Mouse (Mus musculus) lung, embryonic 15.5 days (tissue): ENCODE measurements at regions not wholly inside any gene's neighbourhood (a gene's known extent, or its start where the extent isn't known, plus 50 kb on each side); places are given as distances from the start of the nearest gene placed in this dataset.

Experiments used
- ATAC-seq: fragments of 200-750 bp; cut with Nextera tagmentation; 2 replicates; pipeline ENCODE4 v1.8.0; 2017; ENCODE audit warnings: moderate number of reproducible peaks, borderline replicate concordance; ENCODE audit not compliant: low FRiP score, low TSS enrichment; ENCODE audit errors: extremely low read depth
- H3K27ac ChIP-seq: fragments of 300-500 bp; sonication (generic); 2 replicates; pipeline ENCODE4 v1.5.1; 2015; ENCODE audit warnings: moderate library complexity, mild to moderate bottlenecking, inconsistent platforms
- H3K27me3 ChIP-seq: fragments of 300-500 bp; sonication (generic); 2 replicates; pipeline ENCODE4 v1.6.1; 2015; ENCODE audit warnings: inconsistent platforms
- H3K36me3 ChIP-seq: fragments of 300-500 bp; sonication (generic); 2 replicates; pipeline ENCODE4 v1.6.1; 2015; ENCODE audit warnings: inconsistent platforms
- H3K4me1 ChIP-seq: fragments of 300-500 bp; sonication (generic); 2 replicates; pipeline ENCODE4 v1.6.1; 2015; ENCODE audit warnings: inconsistent platforms
- H3K4me2 ChIP-seq: fragments of 300-500 bp; sonication (generic); 2 replicates; pipeline ENCODE4 v1.6.1; 2015; ENCODE audit warnings: inconsistent platforms, mild to moderate bottlenecking, moderate library complexity
- H3K4me3 ChIP-seq: fragments of 300-500 bp; sonication (generic); 2 replicates; pipeline ENCODE4 v1.5.1; 2015; ENCODE audit warnings: mild to moderate bottlenecking, inconsistent platforms
- H3K9ac ChIP-seq: fragments of 300-500 bp; sonication (generic); 2 replicates; pipeline ENCODE4 v1.6.1; 2015; ENCODE audit warnings: inconsistent platforms
- H3K9me3 ChIP-seq: fragments of 300-500 bp; sonication (generic); 2 replicates; pipeline ENCODE4 v1.6.1; 2016; ENCODE audit warnings: inconsistent platforms
- WGBS: fragments of 180-500 bp; shearing (Covaris S2); methylation state at CpG from one replicate; pipeline ENCODE4 v1.1.7; 2015; 5-methylcytosine and 5-hydroxymethylcytosine counted together

GRCm38 (mm10) chr10:45811882-45812281, 234.3 kb downstream of the Hace1 start:
- Histone ChIP-seq H3K27ac (no peak overlapping the region), H3K27me3 (no peaks in the 10 kb centered on the region), H3K4me2 (no peak overlapping the region), H3K4me1 (no peaks in the 10 kb centered on the region), H3K36me3 (no peaks in the 10 kb centered on the region), H3K9ac (no peak overlapping the region), H3K9me3 (no peaks in the 10 kb centered on the region), H3K4me3 (no peak overlapping the region)
- WGBS: 49% methylated on average over 6 of the region's 6 CpGs
- no peak for ATAC-seq

- Histone ChIP-seq H3K9me3 (no peaks in the 10 kb centered on the region), H3K9ac (no peak overlapping the region), H3K4me2 (no peak overlapping the region), H3K4me3 (no peak overlapping the region), H3K27ac (no peak overlapping the region), H3K4me1 (no peaks in the 10 kb centered on the region), H3K27me3 (no peaks in the 10 kb centered on the region), H3K36me3 (no peaks in the 10 kb centered on the region)
- 69% methylated on average over 2 of the region's 2 CpGs for WGBS
- ATAC-seq: no peak
These were observed 236.2 kb downstream of the Hace1 start for GRCm38 (mm10) chr10:45813804-45814203.

- no peak overlapping the region for H3K27ac ChIP-seq
- H3K27me3 ChIP-seq: no peaks in the 10 kb centered on the region
- 82% methylated on average over 4 of the region's 4 CpGs for WGBS
- H3K4me1 ChIP-seq: no peaks in the 10 kb centered on the region
- no peaks in the 10 kb centered on the region for H3K9me3 ChIP-seq
- no peak overlapping the region for H3K9ac ChIP-seq
- ATAC-seq: no peak
- H3K4me3 ChIP-seq: no peak overlapping the region
- no peaks in the 10 kb centered on the region for H3K36me3 ChIP-seq
- no peak overlapping the region for H3K4me2 ChIP-seq
These were observed 239.1 kb downstream of the Hace1 start for GRCm38 (mm10) chr10:45816679-45817078.

GRCm38 (mm10) chr10:45820986-45821655, 243.5 kb downstream of the Hace1 start:
- Histone ChIP-seq H3K27ac (no peak overlapping the region), H3K4me2 (no peak overlapping the region), H3K36me3 (no peaks in the 10 kb centered on the region), H3K27me3 (no peaks in the 10 kb centered on the region), H3K9ac (no peak overlapping the region), H3K4me1 (no peaks in the 10 kb centered on the region), H3K9me3 (no peaks in the 10 kb centered on the region), H3K4me3 (no peak overlapping the region)
- WGBS: 32% methylated on average over 8 of the region's 8 CpGs
- no peak for ATAC-seq

DNA sequence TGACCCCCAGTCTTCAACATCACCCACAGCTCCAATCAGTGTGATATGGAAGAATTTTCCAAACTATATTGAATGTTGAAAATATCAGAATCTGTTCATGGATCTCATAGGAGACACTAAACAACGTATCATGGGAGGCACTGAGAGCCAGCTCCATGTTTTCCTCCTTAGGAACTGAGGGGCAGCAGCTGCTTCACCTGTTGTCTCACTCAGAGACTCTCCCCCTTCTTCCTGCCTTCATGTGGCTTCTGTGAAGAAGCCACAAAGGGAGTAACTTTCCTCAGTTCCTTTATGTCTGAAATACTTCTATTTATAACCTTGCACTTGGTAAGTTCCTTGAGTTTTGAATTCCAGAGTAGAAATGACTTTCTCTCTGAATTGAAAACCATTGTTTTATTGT, 244.6 kb downstream of the Hace1 start:
- WGBS: 85% methylated on average over 1 of the region's 1 CpGs

GRCm38 (mm10) chr10:45823612-45824011, 246.0 kb downstream of the Hace1 start:
- Histone ChIP-seq H3K4me1 (no peaks in the 10 kb centered on the region), H3K27ac (no peak overlapping the region), H3K9me3 (no peaks in the 10 kb centered on the region), H3K4me2 (no peak overlapping the region), H3K4me3 (no peak overlapping the region), H3K27me3 (no peaks in the 10 kb centered on the region), H3K9ac (no peak overlapping the region), H3K36me3 (no peaks in the 10 kb centered on the region)
- no peak for ATAC-seq
- WGBS: 70% methylated on average over 2 of the region's 2 CpGs

More for the DNA sequence above, 244.6 kb downstream of the Hace1 start:
- Histone ChIP-seq H3K9ac (no peak overlapping the region), H3K4me1 (no peaks in the 10 kb centered on the region), H3K4me2 (no peak overlapping the region), H3K27me3 (no peaks in the 10 kb centered on the region), H3K36me3 (no peaks in the 10 kb centered on the region), H3K4me3 (no peak overlapping the region), H3K27ac (no peak overlapping the region), H3K9me3 (no peaks in the 10 kb centered on the region)
- ATAC-seq: no peak

- WGBS: 83% methylated on average over 2 of the region's 2 CpGs
- Histone ChIP-seq H3K36me3 (no peaks in the 10 kb centered on the region), H3K27me3 (no peaks in the 10 kb centered on the region), H3K4me3 (no peak overlapping the region), H3K9ac (no peak overlapping the region), H3K27ac (no peak overlapping the region), H3K4me1 (no peaks in the 10 kb centered on the region), H3K4me2 (no peak overlapping the region), H3K9me3 (no peaks in the 10 kb centered on the region)
- no peak for ATAC-seq
These were observed 271.0 kb downstream of the Hace1 start for GRCm38 (mm10) chr10:45848654-45849053.

DNA sequence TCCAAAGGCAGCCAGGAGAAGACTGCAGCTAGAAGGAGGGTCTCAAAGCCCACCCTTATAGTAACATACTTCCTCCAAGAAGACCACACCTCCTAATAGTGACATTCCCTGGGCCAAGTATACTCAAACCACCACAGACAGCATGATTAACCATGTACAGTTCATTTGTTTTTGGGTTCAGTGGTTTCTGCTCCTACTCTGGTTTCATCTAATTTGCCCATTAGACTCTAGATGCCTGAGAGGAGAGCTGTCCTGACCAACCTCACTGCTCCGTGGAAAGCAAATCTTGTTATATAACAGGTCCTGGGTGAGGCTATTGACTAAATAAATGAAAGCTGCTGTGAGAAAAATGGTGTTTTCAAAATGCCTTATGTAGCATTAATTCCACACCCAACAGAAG, 272.2 kb downstream of the Hace1 start:
- no peaks in the 10 kb centered on the region for H3K27me3 ChIP-seq
- H3K36me3 ChIP-seq: no peaks in the 10 kb centered on the region
- no peak for ATAC-seq
- H3K9ac ChIP-seq: no peak overlapping the region
- H3K27ac ChIP-seq: no peak overlapping the region
- H3K4me1 ChIP-seq: no peaks in the 10 kb centered on the region
- H3K4me3 ChIP-seq: no peak overlapping the region
- no peak overlapping the region for H3K4me2 ChIP-seq
- H3K9me3 ChIP-seq: no peaks in the 10 kb centered on the region
- 85% methylated on average over 1 of the region's 1 CpGs for WGBS

- H3K4me2 ChIP-seq: no peak overlapping the region
- no peaks in the 10 kb centered on the region for H3K36me3 ChIP-seq
- WGBS: 58% methylated on average over 6 of the region's 6 CpGs
- ATAC-seq: no peak
- H3K9me3 ChIP-seq: no peaks in the 10 kb centered on the region
- H3K4me3 ChIP-seq: no peak overlapping the region
- no peak overlapping the region for H3K9ac ChIP-seq
- no peak overlapping the region for H3K27ac ChIP-seq
- no peaks in the 10 kb centered on the region for H3K4me1 ChIP-seq
- no peaks in the 10 kb centered on the region for H3K27me3 ChIP-seq
These were observed 273.0 kb downstream of the Hace1 start for GRCm38 (mm10) chr10:45850625-45851024.

GRCm38 (mm10) chr10:45852688-45853087, 275.1 kb downstream of the Hace1 start:
- 65% methylated on average over 5 of the region's 5 CpGs for WGBS
- Histone ChIP-seq H3K36me3 (no peaks in the 10 kb centered on the region), H3K9me3 (no peaks in the 10 kb centered on the region), H3K4me3 (no peak overlapping the region), H3K4me1 (no peaks in the 10 kb centered on the region), H3K27ac (no peak overlapping the region), H3K27me3 (no peaks in the 10 kb centered on the region), H3K4me2 (no peak overlapping the region), H3K9ac (no peak overlapping the region)
- ATAC-seq: no peak

DNA sequence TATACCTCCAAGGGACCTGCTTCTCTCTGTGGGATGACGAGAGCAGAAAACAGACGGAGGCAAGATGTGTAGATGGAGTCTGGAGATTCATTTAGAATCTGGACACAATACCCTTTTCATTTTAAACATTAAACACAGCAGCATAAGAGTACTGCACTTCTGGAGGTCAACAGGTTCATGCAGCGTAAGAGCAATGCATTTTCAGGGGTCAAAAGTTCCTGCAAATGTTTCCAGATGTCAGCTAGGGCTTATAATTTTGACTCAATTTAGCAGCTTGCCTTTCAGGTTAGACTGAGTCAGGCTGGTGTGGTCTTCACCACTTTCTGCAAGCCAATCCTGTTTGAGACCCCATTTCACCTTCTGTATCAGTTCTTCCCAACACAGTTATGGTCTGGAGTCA, 277.9 kb downstream of the Hace1 start:
- no peaks in the 10 kb centered on the region for H3K4me1 ChIP-seq
- no peaks in the 10 kb centered on the region for H3K36me3 ChIP-seq
- WGBS: 53% methylated on average over 3 of the region's 3 CpGs

DNA sequence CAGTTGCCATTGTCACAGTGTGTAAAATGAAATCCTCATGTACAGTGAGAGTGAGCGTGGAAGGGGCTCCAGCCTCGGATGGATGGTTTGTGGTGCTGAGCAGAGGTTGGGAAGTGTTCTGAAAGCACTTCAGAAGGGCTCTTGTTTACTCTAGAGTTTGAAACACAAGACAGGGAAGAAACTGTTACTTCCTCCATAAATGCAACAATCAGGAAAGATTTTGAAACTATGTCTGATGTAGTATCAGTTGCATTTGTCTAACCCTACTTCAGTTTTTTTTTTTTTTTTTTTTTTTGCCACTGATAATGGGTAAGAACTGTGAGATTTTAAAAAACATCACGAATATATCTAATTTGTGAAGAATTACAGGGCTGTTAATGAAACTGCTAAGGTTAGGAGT, 281.5 kb downstream of the Hace1 start:
- WGBS: 41% methylated on average over 3 of the region's 3 CpGs
- Histone ChIP-seq H3K4me1 (no peaks in the 10 kb centered on the region), H3K36me3 (no peaks in the 10 kb centered on the region), H3K4me3 (no peak overlapping the region), H3K9ac (no peak overlapping the region), H3K27me3 (no peaks in the 10 kb centered on the region), H3K4me2 (no peak overlapping the region), H3K9me3 (no peaks in the 10 kb centered on the region), H3K27ac (no peak overlapping the region)
- ATAC-seq: no peak

More for the DNA sequence above, 277.9 kb downstream of the Hace1 start:
- Histone ChIP-seq H3K27me3 (no peaks in the 10 kb centered on the region), H3K4me3 (no peak overlapping the region), H3K9me3 (no peaks in the 10 kb centered on the region), H3K27ac (no peak overlapping the region), H3K9ac (no peak overlapping the region), H3K4me2 (no peak overlapping the region)
- ATAC-seq: no peak

GRCm38 (mm10) chr10:45859909-45860308, 282.3 kb downstream of the Hace1 start:
- no peak for ATAC-seq
- 67% methylated on average over 4 of the region's 4 CpGs for WGBS
- Histone ChIP-seq H3K9me3 (no peaks in the 10 kb centered on the region), H3K36me3 (no peaks in the 10 kb centered on the region), H3K4me3 (no peak overlapping the region), H3K27me3 (no peaks in the 10 kb centered on the region), H3K27ac (no peak overlapping the region), H3K4me2 (no peak overlapping the region), H3K9ac (no peak overlapping the region), H3K4me1 (no peaks in the 10 kb centered on the region)
